Mouse (Mus musculus) testis, postnatal 14 days (tissue): ENCODE results near the gene Kras.
A peak's percentile ranks its signal among the peaks of the same experiment; 100 is the strongest.

Experiments
- DNase-seq: peaks from one replicate; pipeline ENCODE4 v3.0.0; 2021; ENCODE audit warnings: low spot score

Gene Kras

GRCm38 (mm10) chr6:145249291-145250184 is 501 bp downstream of the Kras start:
- peak; percentile 69 for DNase-seq

DNA sequence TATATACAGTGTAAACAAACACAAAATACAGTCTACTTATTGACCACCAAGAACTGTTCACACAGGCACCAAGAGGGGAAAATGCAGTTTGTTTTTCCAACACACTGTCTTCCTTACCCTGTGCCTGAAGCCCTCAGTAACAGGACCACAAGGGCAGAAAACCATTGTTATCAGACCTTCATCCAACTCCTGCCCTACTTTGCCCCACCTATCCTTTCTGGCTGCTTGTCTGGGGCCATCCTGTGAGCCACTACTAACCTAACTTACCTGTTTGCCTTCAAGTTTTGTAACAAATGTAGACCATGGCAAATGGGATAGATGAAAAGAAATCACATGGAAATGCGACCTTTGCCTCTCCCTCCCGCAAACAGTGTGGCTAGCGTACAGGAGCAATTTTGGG is 2.2 kb downstream of the Kras start:
- DNase-seq, result no peak

- no peak for DNase-seq
These were observed 3.2 kb downstream of the Kras start for GRCm38 (mm10) chr6:145246841-145247240.

- DNase-seq, result no peak
These were observed 7.5 kb downstream of the Kras start for GRCm38 (mm10) chr6:145242521-145242920.

DNA sequence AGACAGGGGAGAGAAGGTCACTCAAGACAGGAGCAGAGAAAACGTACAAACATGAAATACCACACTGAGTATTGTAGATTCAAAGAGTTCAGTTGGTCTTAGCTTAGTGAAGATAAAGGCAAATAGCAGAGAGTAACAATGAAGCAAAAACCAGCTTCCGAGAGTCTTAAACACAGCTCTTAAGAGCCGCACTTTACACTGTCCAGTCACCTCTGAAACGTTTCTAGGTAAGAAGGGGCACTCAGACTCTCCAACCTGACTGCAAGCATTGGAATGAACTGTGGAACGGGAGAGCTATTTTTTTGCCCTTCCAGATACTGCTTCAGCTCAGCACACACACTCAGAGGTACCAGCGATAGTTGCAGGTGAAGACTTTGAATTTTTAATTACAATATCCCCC is 9.8 kb downstream of the Kras start:
- DNase-seq, result no peak

DNA sequence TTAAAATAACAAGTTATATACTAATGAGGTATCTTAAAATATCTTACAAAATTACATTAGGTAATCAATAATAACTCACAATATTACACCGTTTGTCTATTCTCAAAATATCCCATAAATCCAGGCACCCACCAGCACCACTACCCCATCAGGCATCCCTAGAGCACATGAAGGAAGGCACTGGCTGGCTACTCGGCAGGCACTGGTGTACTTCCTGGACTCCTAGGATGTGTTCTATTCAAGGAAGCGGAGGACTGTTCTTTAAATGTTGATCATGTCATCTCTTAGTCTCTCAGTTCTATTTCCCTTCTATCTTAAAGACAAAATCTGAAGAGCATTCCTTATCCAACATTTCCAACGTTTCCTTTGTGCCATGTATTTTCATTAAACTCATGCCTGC is 12.9 kb downstream of the Kras start:
- DNase-seq, result no peak

GRCm38 (mm10) chr6:145235367-145235766 is 14.7 kb downstream of the Kras start:
- no peak for DNase-seq

DNA sequence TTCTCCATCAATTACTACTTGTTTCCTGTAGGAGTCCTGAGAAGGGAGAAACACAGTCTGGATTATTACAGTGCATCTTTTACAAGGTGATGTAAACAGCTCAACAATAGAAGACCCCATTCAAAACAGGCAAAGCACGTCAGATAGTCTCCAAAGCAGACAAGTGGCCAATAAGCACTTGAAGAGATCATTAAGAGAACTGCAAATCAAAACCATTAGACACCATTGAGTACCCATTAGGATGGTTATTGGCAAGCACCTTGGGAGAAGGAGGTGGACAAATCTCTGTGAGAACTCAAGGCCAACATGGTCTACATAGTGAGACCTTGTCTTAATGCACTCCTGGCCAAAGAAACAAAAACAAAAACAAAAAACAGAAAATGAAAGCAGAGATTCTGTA is 15.6 kb downstream of the Kras start:
- no peak for DNase-seq

DNA sequence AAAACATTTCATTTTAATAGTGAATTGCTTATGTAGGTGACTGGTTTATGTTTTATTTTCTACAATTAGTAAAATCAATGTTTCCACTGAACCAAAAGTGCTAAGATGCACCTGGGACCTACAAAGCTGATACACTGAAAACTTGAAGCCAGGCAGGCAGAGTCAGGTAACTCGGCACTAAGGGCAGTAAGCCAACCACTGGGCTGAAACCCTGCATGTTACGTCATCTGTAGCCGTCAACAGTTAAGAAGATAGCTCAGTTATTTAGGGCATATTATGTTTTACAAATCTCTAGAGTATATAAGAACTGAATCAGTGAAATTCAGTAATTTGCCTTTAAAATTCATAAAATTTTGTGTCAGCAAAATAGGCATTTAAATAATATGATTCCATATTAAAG is 23.7 kb downstream of the Kras start:
- no peak for DNase-seq

DNA sequence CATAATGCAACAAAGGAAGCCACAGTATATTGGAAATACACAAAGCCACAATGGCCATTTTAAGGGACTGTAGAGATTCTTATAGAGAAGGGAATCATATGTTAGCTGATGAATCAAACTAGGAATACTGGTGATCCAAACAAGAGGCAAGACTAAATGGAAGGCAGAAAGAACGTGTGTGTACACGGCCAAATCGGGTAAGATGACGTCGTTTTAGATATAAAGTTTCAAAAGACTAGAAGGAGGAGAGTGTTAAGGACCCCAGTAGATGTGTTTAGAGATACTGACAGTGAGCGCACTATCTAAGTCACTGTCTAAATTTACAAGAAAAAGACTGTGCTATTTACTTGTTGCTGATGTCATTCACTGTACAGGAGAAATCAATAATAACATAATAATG is 25.8 kb downstream of the Kras start:
- no peak for DNase-seq

DNA sequence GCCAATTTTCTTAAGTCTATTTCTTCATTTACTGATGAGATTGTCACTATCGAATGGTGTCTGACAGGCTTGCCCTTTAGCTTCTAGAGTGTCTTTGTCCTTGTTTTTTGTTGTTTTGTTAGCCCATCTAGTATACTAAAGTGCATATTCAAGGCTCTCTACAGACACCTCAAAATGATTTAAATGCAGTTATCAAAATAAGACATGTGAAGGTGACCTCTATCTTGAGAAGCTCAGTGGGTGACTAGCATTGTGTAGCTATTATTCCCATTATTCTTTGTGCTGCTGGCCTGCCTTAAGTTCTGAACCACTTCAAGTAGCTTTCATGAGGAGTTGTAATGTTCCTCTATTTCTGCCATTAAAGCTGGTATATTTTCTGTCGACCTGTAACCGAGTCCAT is 34.2 kb downstream of the Kras start:
- DNase-seq, result no peak

DNA sequence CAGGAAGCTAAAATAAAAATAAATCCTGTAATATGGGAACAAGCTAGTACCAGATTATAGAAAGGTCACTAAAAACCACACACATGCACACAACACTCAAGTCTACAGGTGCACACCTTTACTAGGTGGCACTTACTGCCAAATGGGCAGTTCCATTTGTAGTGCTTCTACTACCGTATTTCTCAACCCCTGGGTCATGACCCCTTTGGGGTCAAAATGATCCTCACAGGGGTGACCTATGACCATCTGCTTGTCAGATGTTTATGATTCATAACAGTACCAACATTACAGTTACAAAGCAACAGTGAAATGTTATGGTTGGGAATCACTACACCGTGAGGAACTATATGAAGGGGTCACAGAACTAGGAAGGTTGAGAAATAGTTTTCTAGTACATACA is 36.1 kb downstream of the Kras start:
- DNase-seq, result no peak

DNA sequence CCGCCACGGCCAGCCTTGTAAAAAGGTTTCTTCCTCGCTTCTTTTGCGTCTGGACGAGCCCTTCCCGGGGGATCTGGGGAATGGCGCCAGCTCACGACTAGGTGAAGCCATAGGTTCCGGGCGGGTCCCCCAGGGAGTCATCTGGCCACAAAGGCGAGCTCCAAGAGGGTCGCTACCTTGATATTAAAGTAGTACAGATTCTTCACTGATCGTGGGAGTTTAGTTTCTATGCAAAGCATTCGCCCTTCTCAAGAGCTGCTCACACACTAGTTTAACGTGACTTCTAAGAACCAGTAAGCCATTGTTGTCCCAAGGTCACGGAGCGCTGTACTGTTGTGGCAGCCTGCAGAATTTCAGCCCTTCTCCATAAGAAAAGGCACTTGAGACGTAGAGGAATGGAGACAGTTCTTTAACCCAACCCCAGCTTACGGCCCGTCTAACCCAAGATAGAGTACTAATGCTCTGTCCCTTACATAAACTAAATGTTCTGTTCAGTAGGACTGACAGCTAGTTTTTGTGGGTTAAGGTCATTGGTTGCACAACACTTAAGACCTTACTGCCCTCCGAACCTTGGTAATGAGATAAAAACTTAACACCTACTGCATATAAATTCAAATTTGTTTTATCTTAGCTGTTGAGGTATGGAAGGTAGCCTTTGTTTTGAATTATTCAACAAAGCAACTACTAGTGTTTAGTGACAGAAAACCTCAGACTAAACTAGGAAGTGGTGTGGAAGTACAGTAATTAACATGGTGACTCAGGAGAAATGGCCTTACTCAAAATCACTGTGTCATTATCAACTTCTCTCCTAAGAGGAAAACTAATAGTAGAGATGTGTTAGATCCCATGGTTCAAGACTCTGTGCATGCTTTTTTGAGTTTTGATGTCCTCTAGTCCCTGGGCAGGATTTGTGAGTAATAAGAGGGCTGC is 38.4 kb downstream of the Kras start:
- DNase-seq, result no peak

GRCm38 (mm10) chr6:145210816-145211338 is 39.2 kb downstream of the Kras start, which contains the start of the genes Casc1 and Etfrf1:
Gene Casc1 (minus strand): TSS chr6:145211005.
Gene Etfrf1 (plus strand): TSS chr6:145211134.
- DNase-seq, result peak; percentile 99

DNA sequence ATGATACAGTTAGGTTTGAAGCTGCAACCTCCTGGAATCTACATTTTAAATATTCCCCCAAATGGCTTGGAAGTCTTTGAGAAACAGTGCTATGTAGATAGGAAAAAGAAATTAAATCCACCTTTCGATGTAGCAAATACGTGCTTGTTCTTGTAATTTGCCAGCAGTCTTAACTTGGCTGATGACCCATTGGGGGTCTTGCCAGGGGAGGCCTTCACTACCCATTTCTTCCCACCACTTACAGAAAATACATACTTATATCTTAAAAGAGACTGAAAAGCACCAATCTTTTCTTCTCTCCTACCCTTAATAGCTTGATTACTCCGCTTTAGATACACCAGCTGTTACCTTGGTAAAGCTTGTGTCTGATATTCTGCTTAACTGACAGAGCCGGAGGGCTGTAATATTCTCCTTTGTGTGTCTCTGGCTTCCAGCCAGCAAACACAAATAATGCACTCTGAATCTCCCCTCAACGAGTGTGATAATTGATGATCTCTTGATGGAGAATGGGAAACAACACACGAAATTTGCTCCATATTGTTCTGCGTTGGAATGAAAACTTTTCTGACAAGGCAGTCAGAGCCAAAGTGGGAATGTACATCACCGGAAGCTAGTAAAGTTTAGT is 39.9 kb downstream of the Kras start:
- DNase-seq, result no peak

- DNase-seq, result no peak
These were observed 44.9 kb downstream of the Kras start for GRCm38 (mm10) chr6:145205142-145205541.

DNA sequence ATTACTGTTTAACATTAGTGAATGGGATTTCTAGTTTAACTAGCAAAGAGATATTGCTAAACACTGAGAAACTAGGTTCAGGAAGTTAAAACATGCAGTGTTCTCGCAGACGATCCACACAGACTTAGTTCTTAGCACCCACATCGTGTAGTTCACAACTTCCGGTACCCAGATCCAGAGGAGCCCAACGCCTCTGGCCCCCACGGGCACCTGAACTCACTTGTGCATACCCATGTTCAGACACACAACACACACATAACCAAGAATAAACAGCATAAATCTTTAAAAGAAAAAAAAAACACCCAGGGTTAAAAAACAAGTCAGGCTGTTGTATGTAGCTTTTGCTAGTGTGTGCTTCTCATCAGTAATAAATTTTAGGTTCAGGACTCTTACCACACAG is 45.6 kb downstream of the Kras start:
- no peak for DNase-seq

DNA sequence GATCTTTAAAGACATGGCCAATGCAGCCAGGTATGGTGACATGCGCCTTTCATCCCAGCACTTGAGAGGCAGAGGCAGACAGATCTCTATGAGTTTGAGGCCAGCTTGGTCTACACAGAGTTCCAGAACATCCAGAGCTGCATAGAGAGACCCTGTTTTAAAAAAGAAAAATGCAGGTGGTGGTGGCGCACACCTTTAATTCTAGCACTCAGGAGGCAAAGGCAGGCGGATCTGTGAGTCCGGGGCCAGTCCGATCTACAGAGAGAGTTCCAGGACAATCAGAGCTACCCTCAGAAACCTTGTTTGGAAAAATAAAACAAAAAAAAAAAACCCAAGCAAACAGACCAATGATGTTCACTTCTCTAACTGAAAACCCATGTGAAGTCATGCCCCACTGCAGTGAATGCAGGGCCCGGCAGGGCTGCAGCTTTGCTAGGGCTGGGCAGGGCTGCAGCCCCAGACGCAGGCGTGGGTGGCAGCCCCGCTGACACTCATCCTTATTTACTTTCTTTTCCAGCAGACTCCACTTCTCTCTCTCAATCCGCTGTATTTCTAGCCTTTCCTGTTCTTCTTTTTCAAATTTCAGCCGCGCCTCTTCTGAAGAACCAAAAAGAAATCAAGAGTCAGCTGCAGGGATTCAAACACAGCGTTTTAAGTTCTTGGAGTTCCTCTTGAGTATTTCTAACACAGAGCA is 47.5 kb downstream of the Kras start:
- no peak for DNase-seq

DNA sequence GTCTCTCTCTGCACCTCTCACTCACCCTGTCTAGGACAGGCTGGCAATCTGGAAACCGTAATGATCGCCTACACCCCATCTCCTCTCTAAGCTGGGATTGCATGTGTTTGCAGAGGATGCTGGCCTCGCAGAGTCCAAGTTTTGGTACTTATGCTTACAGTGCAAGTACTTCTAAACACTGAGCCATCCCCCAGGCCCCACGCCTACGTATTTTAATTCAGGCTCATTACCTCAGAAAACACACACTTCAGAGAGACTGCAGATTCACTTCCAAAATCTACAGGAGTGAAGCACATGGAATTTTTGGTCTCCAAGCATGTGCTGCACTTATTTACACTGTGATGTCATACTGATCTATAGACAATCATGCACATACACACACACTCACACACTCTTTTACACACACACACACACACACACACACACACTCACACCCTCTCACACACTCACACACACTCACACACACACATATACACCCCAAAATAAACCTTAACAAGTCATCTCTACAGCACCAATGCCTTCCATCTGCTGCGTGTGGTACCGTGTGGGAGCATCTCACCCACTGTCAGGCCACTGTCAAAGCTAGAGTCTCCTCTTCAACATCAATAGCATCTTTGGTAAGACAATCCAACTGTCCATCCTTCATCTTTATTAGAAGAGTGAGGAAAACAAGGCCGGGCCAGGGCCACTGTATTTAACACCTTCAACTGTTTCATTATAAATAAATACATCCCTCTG is 51.9 kb downstream of the Kras start:
- no peak for DNase-seq

DNA sequence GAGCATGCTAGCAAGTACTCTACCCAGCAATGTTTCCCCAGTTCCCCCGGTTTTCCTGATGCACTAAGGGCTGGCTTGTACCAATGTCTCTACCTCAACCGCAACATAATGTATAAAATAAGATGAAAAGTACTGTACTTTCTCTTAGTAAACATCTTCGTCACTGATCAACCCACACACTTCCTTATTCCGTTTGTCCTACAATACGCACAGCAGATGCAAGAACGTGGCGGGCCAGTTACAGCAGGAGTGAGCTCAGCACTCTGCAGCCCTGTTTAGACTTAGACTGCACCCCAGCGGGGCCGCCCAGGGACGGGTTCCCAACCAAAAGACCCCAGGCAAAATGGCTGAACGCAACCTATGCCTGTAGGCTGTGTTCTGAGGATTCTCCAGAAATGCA is 56.6 kb downstream of the Kras start:
- no peak for DNase-seq

- DNase-seq, result no peak
These were observed 57.0 kb downstream of the Kras start for GRCm38 (mm10) chr6:145193038-145193437.
